Mouse (Mus musculus) neural tube, postnatal 0 days (tissue): ENCODE measurements around the gene Kctd4. TPM values are rescaled to one million over a fixed set of nuclear protein-coding genes. Genes with fewer than 3 reads are reported as not detected.

Source experiments
- polyA plus RNA-seq: library from polyadenylated mRNA; unstranded; fragments of >200 nt; fragmentation: Nextera tagmentation; extraction: Ambion mirVana; gene quantifications from 2 replicates; pipeline ENCODE4 v1.2.1, GENCODE M21; 2015

Kctd4 gene
- 12.4 and 13.8 TPM in 2 replicates for polyA plus RNA-seq

DNA sequence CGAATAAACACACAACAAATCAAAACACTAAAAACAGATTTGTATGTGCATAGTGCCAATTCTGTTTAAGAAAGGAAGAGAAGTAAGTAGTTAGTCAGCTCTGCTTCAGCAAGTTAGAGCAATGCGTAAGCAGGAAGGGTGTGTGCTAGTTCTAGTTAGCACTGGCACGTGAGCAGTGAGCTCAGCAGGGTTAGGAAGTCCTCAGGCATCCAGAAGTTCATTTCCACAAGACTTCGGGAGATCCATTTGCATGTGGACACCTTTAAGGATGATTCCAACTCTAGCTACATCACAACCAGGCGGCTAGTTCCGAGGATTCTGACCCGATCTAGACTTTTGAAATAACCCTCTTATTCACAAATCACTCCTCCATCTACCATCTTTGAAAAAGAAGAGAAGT is at the start of gene Kctd4:
Gene Kctd4, plus strand, starts transcription at position 244 of the 400 bp plus-strand sequence.

GRCm38 (mm10) chr14:76010102-76011061 is 55.6 kb downstream of the Kctd4 start, which contains the start of gene Gtf2f2:
Gene Gtf2f2 (minus strand): TSS chr14:76010865.

Other genes with a start within 250 kb of the Kctd4 start
- 11.2 and 12.7 TPM in 2 replicates for gene Cog3, start 200.5 kb upstream of the Kctd4 start, polyA plus RNA-seq
- gene Slc25a30, start 168.0 kb upstream of the Kctd4 start, polyA plus RNA-seq, result 5.9 and 6.5 TPM in 2 replicates
- gene Tpt1, start 109.9 kb upstream of the Kctd4 start, polyA plus RNA-seq, result 666 and 785 TPM in 2 replicates
- 35.6 and 39.1 TPM in 2 replicates for gene Gtf2f2, start 55.9 kb downstream of the Kctd4 start, polyA plus RNA-seq
- 6.7 TPM in 2 replicates for gene Gpalpp1, start 155.8 kb downstream of the Kctd4 start, polyA plus RNA-seq
- gene Nufip1, start 155.9 kb downstream of the Kctd4 start, polyA plus RNA-seq, result 11.2 and 11.3 TPM in 2 replicates